Mouse (Mus musculus): Measurements from ENCODE around the gene Rnf43.

DNA sequence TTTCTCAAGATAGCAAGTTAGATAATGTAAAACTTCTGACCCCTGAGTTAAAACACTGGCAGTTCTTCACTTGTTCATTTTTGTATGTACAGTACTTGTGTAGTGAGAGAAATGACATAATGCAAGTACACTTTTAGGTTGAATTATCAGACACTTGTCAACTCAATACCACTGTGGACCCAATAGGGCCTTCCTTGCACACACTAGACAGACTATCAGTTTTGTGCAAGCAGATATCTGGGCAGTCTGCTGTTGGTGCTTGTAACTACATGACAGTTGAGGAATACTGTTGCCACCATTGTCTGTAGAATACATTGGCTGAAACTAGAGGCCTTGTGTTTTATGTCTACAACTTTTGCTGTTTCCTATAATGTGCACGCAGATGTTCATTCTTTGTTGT lies 10.8 kb downstream of the Rnf43 start:
- TF ChIP-seq CTCF (IDR thresholded peaks at IDR 0.05; ENCODE audit: control insufficient read depth, insufficient read depth, insufficient read length): no peak
- no peak for TF ChIP-seq CEBPB (IDR thresholded peaks at IDR 0.05; ENCODE audit: low read depth)
- no peak for TF ChIP-seq FOSL1 (IDR thresholded peaks at IDR 0.05; ENCODE audit: insufficient read depth, low read length, poor library complexity, severe bottlenecking)
- no peak for TF ChIP-seq MAX (IDR thresholded peaks at IDR 0.05)
- TF ChIP-seq MYOD1 (IDR thresholded peaks at IDR 0.05; ENCODE audit: control insufficient read depth, insufficient read length, low read depth): no peak

Measured in C2C12 (cell line).